Mouse (Mus musculus) left cerebral cortex, postnatal 36 days (tissue): ENCODE data around the gene Ctbp2. TPM values are rescaled to one million over a fixed set of nuclear protein-coding genes. Genes with fewer than 3 reads are reported as not detected.

Experiments
- DNase-seq, 2 experiments: peaks; one replicate each; pipeline ENCODE4 v3.0.0; 2021 to 2022; ENCODE audit warnings: low spot score in 2 of 2, mixed read lengths in 1 of 2
- intact Hi-C: fragments of 180-260 bp; cut with DNase I; formaldehyde crosslinking; loops from one replicate; pipeline ENCODE4 v1.15.1; 2025
- total RNA-seq, 2 experiments: library from RNA; stranded (reverse); gene quantifications; 2 replicates each; pipeline ENCODE4 v1.2.3; 2021

Ctbp2 gene
- total RNA-seq: 10 to 100 TPM; 20.3 to 28.3 TPM

GRCm38 (mm10) chr7:133123999-133124700, at the start of gene Ctbp2:
Gene Ctbp2, minus strand, starts transcription at chr7:133124354.
- intact Hi-C loops: loop anchor here (5.0 kb wide), 2 partner anchors 92 to 513 kb away; partner anchors contain the start of gene Edrf1

GRCm38 (mm10) chr7:133171403-133172032, 47.4 kb upstream of the Ctbp2 start:
- intact Hi-C loops: no loop called here
- DNase-seq: peak in 1 of 2 experiments; percentile 5

More at GRCm38 (mm10) chr7:133123999-133124700, at the start of gene Ctbp2:
- DNase-seq: peak; percentile 56 to 61

- no peak for DNase-seq
Measured at GRCm38 (mm10) chr7:133168928-133169327, 44.8 kb upstream of the Ctbp2 start.

GRCm38 (mm10) chr7:133167903-133168302, 43.7 kb upstream of the Ctbp2 start:
- intact Hi-C loops: no loop called here
- no peak for DNase-seq

More at GRCm38 (mm10) chr7:133168928-133169327, 44.8 kb upstream of the Ctbp2 start:
- intact Hi-C loops: no loop called here

DNA sequence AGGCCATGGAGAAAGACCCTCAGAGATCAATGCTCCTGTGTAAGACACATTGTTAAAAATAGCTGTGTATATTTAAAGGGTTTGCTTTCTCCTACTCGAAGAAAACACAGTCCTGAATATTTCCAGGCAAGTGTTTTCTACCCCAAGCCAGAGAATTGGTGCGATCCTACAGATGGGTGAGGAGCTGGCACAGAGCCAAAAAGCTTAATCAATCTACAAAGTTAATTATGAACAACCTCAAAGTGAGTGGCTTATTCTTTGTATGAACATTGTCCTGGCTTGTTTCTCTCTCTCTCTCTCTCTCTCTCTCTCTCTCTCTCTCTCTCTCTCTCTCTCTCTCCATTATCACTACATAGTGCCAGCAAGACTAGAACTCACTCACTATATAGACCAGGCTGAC, 40.6 kb upstream of the Ctbp2 start:
- DNase-seq: no peak
- intact Hi-C loops: no loop called here

GRCm38 (mm10) chr7:133163011-133163410, 38.9 kb upstream of the Ctbp2 start:
- no peak for DNase-seq
- intact Hi-C loops: no loop called here

- DNase-seq: no peak
- intact Hi-C loops: no loop called here
Measured at GRCm38 (mm10) chr7:133162131-133162530, 38.0 kb upstream of the Ctbp2 start.

DNA sequence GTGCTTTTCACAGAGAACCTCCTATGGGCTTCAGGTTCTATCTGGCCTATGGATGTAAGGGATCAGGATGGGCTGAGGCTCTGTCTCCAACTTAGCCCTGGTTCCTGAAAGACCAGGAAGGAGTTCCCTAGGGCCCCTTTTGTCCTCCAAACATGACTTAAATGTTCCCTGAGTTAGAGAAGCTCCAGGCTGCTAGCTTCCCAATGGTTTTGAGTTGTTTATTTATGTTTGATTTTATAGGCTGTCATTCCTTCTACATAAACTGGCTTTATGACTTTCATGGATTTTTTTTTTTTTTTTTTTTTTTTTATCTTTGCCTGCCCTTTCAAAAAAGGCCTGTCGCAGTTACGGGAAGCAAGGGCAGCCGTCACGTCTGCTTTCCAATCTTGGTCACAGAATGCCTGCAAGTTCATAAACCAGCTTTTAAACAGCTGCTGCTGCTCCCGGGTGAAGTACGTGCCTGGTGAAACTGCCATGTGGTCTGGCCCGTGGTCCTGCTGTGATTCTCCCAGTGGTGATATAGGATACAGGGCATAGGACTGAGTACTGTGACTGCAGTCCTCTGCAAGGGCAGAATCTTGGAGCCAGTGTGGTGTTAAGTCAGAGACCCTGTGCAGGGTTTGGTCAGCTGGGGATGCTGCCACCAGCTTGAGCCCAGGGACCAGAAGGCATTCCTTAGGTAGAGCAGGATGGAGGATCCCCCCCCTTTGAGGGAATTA, 37.4 kb upstream of the Ctbp2 start:
- intact Hi-C loops: no loop called here
- no peak for DNase-seq

DNA sequence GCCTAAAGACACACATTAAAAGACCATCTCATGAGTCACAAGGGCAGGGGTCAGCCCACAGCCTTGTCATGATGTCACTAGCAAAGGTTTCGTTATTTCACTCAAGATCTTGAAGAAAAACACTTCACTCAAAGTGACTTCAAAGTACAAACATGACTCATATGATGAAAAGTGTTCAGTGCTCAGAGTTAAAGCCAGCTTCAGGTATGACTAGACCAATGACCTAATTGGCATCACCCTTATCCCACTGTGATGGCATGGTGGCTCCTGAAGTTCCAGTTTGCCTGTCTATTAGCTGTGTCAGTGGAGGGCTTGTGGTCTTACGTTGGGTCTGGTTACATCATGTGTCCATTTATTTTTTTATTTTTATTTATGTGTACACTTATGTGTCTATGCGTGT, 35.4 kb upstream of the Ctbp2 start:
- no peak for DNase-seq
- intact Hi-C loops: no loop called here

GRCm38 (mm10) chr7:133155621-133156020, 31.5 kb upstream of the Ctbp2 start:
- no peak for DNase-seq
- intact Hi-C loops: no loop called here

DNA sequence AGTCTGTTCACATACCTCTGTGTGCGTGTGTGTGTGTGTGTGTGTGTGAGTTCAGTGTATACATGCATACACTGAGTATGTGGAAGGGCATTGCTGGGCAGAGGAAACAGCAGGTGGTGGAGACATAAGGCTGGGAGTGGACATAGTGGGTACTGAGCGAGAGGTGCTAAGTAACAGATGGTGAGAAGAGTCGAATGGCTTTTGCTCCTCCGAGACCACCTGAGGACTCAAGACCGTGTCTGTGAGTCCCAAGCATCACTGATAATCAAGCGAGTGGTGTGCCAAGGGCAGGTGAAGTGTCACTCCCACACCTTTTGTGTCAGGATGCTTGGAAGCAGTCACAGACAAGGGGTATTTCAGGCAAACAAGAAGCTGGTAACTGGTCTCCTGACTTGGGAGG, 30.7 kb upstream of the Ctbp2 start:
- intact Hi-C loops: no loop called here
- DNase-seq: no peak

DNA sequence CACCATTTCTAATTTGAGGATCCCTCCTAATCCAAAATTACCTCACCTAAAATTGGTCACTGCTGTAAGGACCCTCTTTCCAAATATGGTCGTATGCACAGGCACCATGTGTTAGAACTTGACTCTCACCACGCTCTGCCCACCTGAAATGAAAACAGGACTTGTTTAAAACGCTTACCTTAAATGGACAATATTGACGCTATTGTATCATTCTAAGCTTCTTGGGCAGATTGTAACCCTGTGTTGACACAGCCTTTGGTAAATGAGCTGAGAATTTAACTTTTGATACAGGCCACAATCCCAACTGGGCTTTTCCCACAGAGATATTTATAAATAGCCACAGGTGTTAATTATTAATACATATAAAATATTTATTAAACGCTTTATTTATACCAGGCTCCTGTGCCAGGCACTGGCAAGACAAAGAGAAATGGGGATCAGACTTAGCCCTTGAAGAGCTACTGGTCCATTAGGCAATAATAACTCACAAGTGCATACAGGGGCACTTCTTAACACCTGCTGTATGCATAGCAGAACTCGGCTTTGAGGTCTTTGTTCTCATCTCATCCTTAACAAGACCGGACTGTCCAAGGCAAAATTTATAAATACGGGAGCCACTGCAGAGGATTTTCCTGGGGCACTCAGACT, 15.7 kb upstream of the Ctbp2 start:
- DNase-seq: no peak
- intact Hi-C loops: no loop called here

DNA sequence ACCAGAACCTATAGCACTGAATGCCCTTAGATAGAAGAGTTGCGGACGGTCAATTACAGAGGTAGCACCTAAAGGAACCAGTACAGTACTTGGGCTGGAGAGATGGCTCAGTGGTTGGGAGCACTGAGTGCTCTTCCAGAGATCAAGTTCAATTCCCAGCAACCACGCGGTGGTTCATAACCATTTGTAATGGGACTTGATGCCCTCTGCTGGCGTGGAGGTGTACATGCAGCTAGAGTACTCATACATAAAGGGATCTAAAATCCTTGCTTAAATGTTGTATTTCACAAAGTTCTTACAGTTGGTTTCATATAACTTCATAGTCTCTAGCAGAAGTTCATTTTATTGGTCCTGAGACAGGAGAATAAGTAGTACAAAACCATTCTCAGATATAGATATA, 9.4 kb upstream of the Ctbp2 start:
- intact Hi-C loops: no loop called here
- no peak for DNase-seq

- intact Hi-C loops: no loop called here
- DNase-seq: no peak
Measured at GRCm38 (mm10) chr7:133132702-133133101, 8.5 kb upstream of the Ctbp2 start.

- no peak for DNase-seq
- intact Hi-C loops: loop anchor here (5.0 kb wide), 2 partner anchors 93 to 512 kb away; partner anchors contain the start of gene Edrf1
Measured at GRCm38 (mm10) chr7:133124701-133125485, 739 bp upstream of the Ctbp2 start.

- intact Hi-C loops: loop anchor here (5.0 kb wide), 2 partner anchors 91 to 514 kb away; partner anchors contain the start of gene Edrf1
Measured at GRCm38 (mm10) chr7:133123244-133123998, 733 bp downstream of the Ctbp2 start, which contains the start of gene Fgfr2. Gene Fgfr2, minus strand, starts transcription at chr7:133123350.

GRCm38 (mm10) chr7:133122379-133123243, 1.5 kb downstream of the Ctbp2 start:
- peak; percentile 31 to 58 for DNase-seq
- intact Hi-C loops: loop anchor here (5.0 kb wide), 2 partner anchors 90 to 515 kb away; partner anchors contain the start of gene Edrf1

More at GRCm38 (mm10) chr7:133123244-133123998, 733 bp downstream of the Ctbp2 start, which contains the start of gene Fgfr2:
- peak; percentile 25 to 59 for DNase-seq
